ENCODE assay signal across 14 mouse cellular contexts in genomic region chr1:180906461-180907147, GRCm38 (mm10). TPM values are rescaled to one million over a fixed set of nuclear protein-coding genes. Genes with fewer than 3 reads are reported as not detected.
DNase-seq lines count a peak whose midpoint lies in the region; ATAC-seq and TF ChIP-seq lines count a peak whose summit lies in the region.
"Had no signal": no experiment of that assay in that cellular context is flagged by ENCODE, and none has a peak within 500 bp of the region (broad histone marks: within the 10 kb centered on the region; RNA-seq: fewer than 3 reads in every experiment).

No protein-coding gene starts in this region.

- H3K4me1 ChIP-seq in heart, embryonic 13.5 days, result peaks cover 23% of the 10 kb centered on the region
- H3K4me1 ChIP-seq in E14TG2a.4 (replicated peaks; ENCODE audit: low read depth, low read length), result peaks cover 88% of the 10 kb centered on the region
- peaks cover 24% of the 10 kb centered on the region for H3K4me1 ChIP-seq in embryonic facial prominence, embryonic 10.5 days
- H3K4me1 ChIP-seq in liver, embryonic 16.5 days (ENCODE audit: control insufficient read depth, low read depth, low read length), result peaks cover 51% of the 10 kb centered on the region
- H3K4me1 ChIP-seq in intestine, embryonic 16.5 days (ENCODE audit: control insufficient read depth, insufficient read depth, low read length), result peaks cover 10% of the 10 kb centered on the region

- H3K36me3 ChIP-seq in heart, embryonic 13.5 days, result peaks cover 36% of the 10 kb centered on the region
- peaks cover 43% of the 10 kb centered on the region for H3K36me3 ChIP-seq in E14TG2a.4 (ENCODE audit: insufficient read depth, low read length)
- H3K36me3 ChIP-seq in embryonic facial prominence, embryonic 10.5 days (replicated peaks), result peaks cover 42% of the 10 kb centered on the region
- H3K36me3 ChIP-seq in liver, embryonic 16.5 days (ENCODE audit: control insufficient read depth, insufficient read depth), result peaks cover 27% of the 10 kb centered on the region
- peaks cover 2% of the 10 kb centered on the region; the same call in 1 of the 2 replicates for H3K36me3 ChIP-seq in intestine, embryonic 16.5 days (ENCODE audit: control insufficient read depth, insufficient read depth, low read length)

- no peak for ATAC-seq in heart, embryonic 13.5 days (ENCODE audit: extremely low read depth, insufficient number of reproducible peaks, low FRiP score, low TSS enrichment)
- ATAC-seq in liver, embryonic 16.5 days (ENCODE audit: low read depth), result no peak
- no peak for ATAC-seq in intestine, embryonic 16.5 days
- ATAC-seq: forebrain, postnatal 0 days; intestine, embryonic 15.5 days had no signal

- no peak overlapping the region for H3K27ac ChIP-seq in heart, embryonic 13.5 days (replicated peaks)
- H3K27ac ChIP-seq in embryonic facial prominence, embryonic 10.5 days (replicated peaks), result no peak overlapping the region
- H3K27ac ChIP-seq in liver, embryonic 16.5 days (ENCODE audit: low read length), result no peak overlapping the region
- no peak overlapping the region for H3K27ac ChIP-seq in intestine, embryonic 16.5 days (ENCODE audit: low read length)
- H3K27ac ChIP-seq: intestine, embryonic 15.5 days had no signal

- no peak overlapping the region for H3K9ac ChIP-seq in heart, embryonic 13.5 days
- H3K9ac ChIP-seq in liver, embryonic 16.5 days (ENCODE audit: low read depth, low read length), result peak overlapping the region; percentile 95; the same call in 1 of the 2 replicates
- H3K9ac ChIP-seq in intestine, embryonic 16.5 days (ENCODE audit: low read depth, low read length), result no peak overlapping the region
- H3K9ac ChIP-seq: forebrain, postnatal 0 days; intestine, embryonic 15.5 days had no signal

- H3K4me3 ChIP-seq in heart, embryonic 13.5 days, result peak overlapping the region; percentile 94
- H3K4me3 ChIP-seq in E14TG2a.4 (replicated peaks; ENCODE audit: low read length), result peak overlapping the region; percentile 94
- H3K4me3 ChIP-seq in embryonic facial prominence, embryonic 10.5 days, result 0 out of 2 replicates have a peak overlapping the region, but pooled peaks have one; percentile 97
- peak overlapping the region; percentile 96 for H3K4me3 ChIP-seq in liver, embryonic 16.5 days (ENCODE audit: low read depth, low read length)
- no peak overlapping the region for H3K4me3 ChIP-seq in intestine, embryonic 16.5 days (ENCODE audit: low read length)
- H3K4me3 ChIP-seq: intestine, embryonic 15.5 days had no signal

- no peak for TF ChIP-seq CTCF in E14TG2a.4 (conservative IDR thresholded peaks at IDR 0.05; ENCODE audit: low read length)

- WGBS in heart, embryonic 13.5 days, result 85% methylated on average over 24 of the region's 24 CpGs
- 93% methylated on average over 24 of the region's 24 CpGs for WGBS in embryonic facial prominence, embryonic 10.5 days
- WGBS in liver, embryonic 16.5 days (ENCODE audit: insufficient replicate concordance), result 75% methylated on average over 24 of the region's 24 CpGs
- 89% methylated on average over 24 of the region's 24 CpGs for WGBS in intestine, embryonic 16.5 days

- no peak for DNase-seq in heart, adult 18-20 months
- DNase-seq in embryonic facial prominence, embryonic 10.5 days (ENCODE audit: low spot score), result no peak
- DNase-seq in urinary bladder, adult 2 months (ENCODE audit: low spot score), result no peak
- DNase-seq in cerebellum, adult 18-20 months, result no peak
- DNase-seq: forebrain, postnatal 0 days; lung, embryonic 14.5 days had no signal

- H3K27me3 ChIP-seq in heart, embryonic 13.5 days (replicated peaks), result no peaks in the 10 kb centered on the region
- H3K27me3 ChIP-seq in E14TG2a.4 (ENCODE audit: insufficient read depth, low read length), result no peaks in the 10 kb centered on the region
- no peaks in the 10 kb centered on the region for H3K27me3 ChIP-seq in embryonic facial prominence, embryonic 10.5 days (replicated peaks; ENCODE audit: low read depth, poor library complexity, severe bottlenecking)
- no peaks in the 10 kb centered on the region for H3K27me3 ChIP-seq in liver, embryonic 16.5 days (ENCODE audit: control insufficient read depth, insufficient read depth, low read depth, low read length)
- no peaks in the 10 kb centered on the region for H3K27me3 ChIP-seq in intestine, embryonic 16.5 days (replicated peaks; ENCODE audit: control insufficient read depth, insufficient read depth, low read length)
- H3K27me3 ChIP-seq: CH12.LX; intestine, embryonic 15.5 days had no signal

- H3K9me3 ChIP-seq in heart, embryonic 13.5 days, result no peaks in the 10 kb centered on the region
- no peaks in the 10 kb centered on the region for H3K9me3 ChIP-seq in E14TG2a.4 (ENCODE audit: low read length)
- H3K9me3 ChIP-seq in embryonic facial prominence, embryonic 10.5 days, result no peaks in the 10 kb centered on the region
- H3K9me3 ChIP-seq in liver, embryonic 16.5 days (replicated peaks; ENCODE audit: control insufficient read depth, low read length), result no peaks in the 10 kb centered on the region
- H3K9me3 ChIP-seq in intestine, embryonic 16.5 days (ENCODE audit: control insufficient read depth, low read length), result no peaks in the 10 kb centered on the region
- H3K9me3 ChIP-seq: intestine, embryonic 15.5 days had no signal

- peak overlapping the region; percentile 96 for H3K4me2 ChIP-seq in heart, embryonic 13.5 days
- peak overlapping the region; percentile 97 for H3K4me2 ChIP-seq in liver, embryonic 16.5 days (ENCODE audit: low read depth, low read length)
- no peak overlapping the region for H3K4me2 ChIP-seq in intestine, embryonic 16.5 days (ENCODE audit: low read depth, low read length)

RNA-seq across cellular contexts. Expression of gene Pycr2, which starts 2.5 kb away (rescaled TPM):
- polyA plus RNA-seq in heart, embryonic 13.5 days (2015; fragmentation: Nextera tagmentation; extraction: Ambion mirVana), result 56.2 and 56.5 TPM in 2 replicates
- 10 to 100 TPM; 12.2 to 12.4 TPM for total RNA-seq in heart, adult 18-20 months (2021)
- 141 and 149 TPM in 2 replicates for polyA plus RNA-seq in embryonic facial prominence, embryonic 10.5 days (2016; fragmentation: Nextera tagmentation; extraction: Ambion mirVana)
- polyA plus RNA-seq in liver, embryonic 16.5 days (2015; fragmentation: Nextera tagmentation; extraction: Ambion mirVana), result 81.2 and 83.4 TPM in 2 replicates
- polyA plus RNA-seq in urinary bladder, adult 2 months (2012; rRNA removed), result 34.1 and 46.5 TPM in 2 replicates
- polyA plus RNA-seq in intestine, embryonic 16.5 days (2015; fragmentation: Nextera tagmentation; extraction: Ambion mirVana), result 63.8 and 73.2 TPM in 2 replicates

RNA-seq across cellular contexts. Expression of gene Lefty2, which starts 13.7 kb away (rescaled TPM):
- 0.08 and 0.28 TPM in 2 replicates for polyA plus RNA-seq in heart, embryonic 13.5 days (2015; fragmentation: Nextera tagmentation; extraction: Ambion mirVana)
- not detected for total RNA-seq in heart, adult 18-20 months (2021)
- not detected in 2 replicates for polyA plus RNA-seq in embryonic facial prominence, embryonic 10.5 days (2016; fragmentation: Nextera tagmentation; extraction: Ambion mirVana)
- polyA plus RNA-seq in liver, embryonic 16.5 days (2015; fragmentation: Nextera tagmentation; extraction: Ambion mirVana), result not detected in 2 replicates
- 0.29 and 0.44 TPM in 2 replicates for polyA plus RNA-seq in urinary bladder, adult 2 months (2012; rRNA removed)
- polyA plus RNA-seq in intestine, embryonic 16.5 days (2015; fragmentation: Nextera tagmentation; extraction: Ambion mirVana), result 0.05 TPM in 1 of 2 replicates, not detected in the other
- total RNA-seq: CH12.LX; granulocyte monocyte progenitor cell, adult 5-6 weeks had no signal
- polyA plus RNA-seq: embryonic facial prominence, embryonic 11.5 days; lung, embryonic 14.5 days had no signal

RNA-seq across cellular contexts. Expression of gene Lefty1, which starts 28.2 kb away (rescaled TPM):
- polyA plus RNA-seq in heart, embryonic 13.5 days (2015; fragmentation: Nextera tagmentation; extraction: Ambion mirVana), result 1.2 and 1.4 TPM in 2 replicates
- total RNA-seq in heart, adult 18-20 months (2021), result under 1 TPM; 0.28 to 0.84 TPM
- polyA plus RNA-seq in embryonic facial prominence, embryonic 10.5 days (2016; fragmentation: Nextera tagmentation; extraction: Ambion mirVana), result 0.11 and 0.39 TPM in 2 replicates
- polyA plus RNA-seq in liver, embryonic 16.5 days (2015; fragmentation: Nextera tagmentation; extraction: Ambion mirVana), result 3.5 and 3.6 TPM in 2 replicates
- polyA plus RNA-seq in urinary bladder, adult 2 months (2012; rRNA removed), result 27.3 and 32.8 TPM in 2 replicates
- 1.8 and 2.0 TPM in 2 replicates for polyA plus RNA-seq in intestine, embryonic 16.5 days (2015; fragmentation: Nextera tagmentation; extraction: Ambion mirVana)
- total RNA-seq: CH12.LX; forebrain, postnatal 0 days; granulocyte monocyte progenitor cell, adult 5-6 weeks had no signal

RNA-seq across cellular contexts. Expression of gene Tmem63a, which starts 35.5 kb away (rescaled TPM):
- polyA plus RNA-seq in heart, embryonic 13.5 days (2015; fragmentation: Nextera tagmentation; extraction: Ambion mirVana), result 7.7 and 8.6 TPM in 2 replicates
- total RNA-seq in heart, adult 18-20 months (2021), result 10 to 100 TPM; 15.0 to 15.9 TPM
- polyA plus RNA-seq in embryonic facial prominence, embryonic 10.5 days (2016; fragmentation: Nextera tagmentation; extraction: Ambion mirVana), result 2.4 and 4.3 TPM in 2 replicates
- polyA plus RNA-seq in liver, embryonic 16.5 days (2015; fragmentation: Nextera tagmentation; extraction: Ambion mirVana), result 8.9 and 10.9 TPM in 2 replicates
- 72.8 and 80.0 TPM in 2 replicates for polyA plus RNA-seq in urinary bladder, adult 2 months (2012; rRNA removed)
- 14.9 and 16.2 TPM in 2 replicates for polyA plus RNA-seq in intestine, embryonic 16.5 days (2015; fragmentation: Nextera tagmentation; extraction: Ambion mirVana)

RNA-seq across cellular contexts. Expression of gene Sde2, which starts 55.7 kb away (rescaled TPM):
- 22.0 and 23.9 TPM in 2 replicates for polyA plus RNA-seq in heart, embryonic 13.5 days (2015; fragmentation: Nextera tagmentation; extraction: Ambion mirVana)
- 10 to 100 TPM; 10.1 to 11.4 TPM for total RNA-seq in heart, adult 18-20 months (2021)
- polyA plus RNA-seq in embryonic facial prominence, embryonic 10.5 days (2016; fragmentation: Nextera tagmentation; extraction: Ambion mirVana), result 45.4 and 46.8 TPM in 2 replicates
- 20.9 and 21.5 TPM in 2 replicates for polyA plus RNA-seq in liver, embryonic 16.5 days (2015; fragmentation: Nextera tagmentation; extraction: Ambion mirVana)
- 18.3 and 19.0 TPM in 2 replicates for polyA plus RNA-seq in urinary bladder, adult 2 months (2012; rRNA removed)
- 28.3 and 30.8 TPM in 2 replicates for polyA plus RNA-seq in intestine, embryonic 16.5 days (2015; fragmentation: Nextera tagmentation; extraction: Ambion mirVana)
